Mouse (Mus musculus): Measurements from ENCODE around the gene Chmp2a.

- TF ChIP-seq CTCF (IDR thresholded peaks at IDR 0.05; ENCODE audit: control insufficient read depth, insufficient read depth, low read length): no peak
- no peak for TF ChIP-seq POLR2A (IDR thresholded peaks at IDR 0.05; ENCODE audit: borderline replicate concordance, control insufficient read depth, low read depth, low read length)
Observed at GRCm38 (mm10) chr7:13015217-13015616, 19.4 kb downstream of the Chmp2a start.

Data from bone marrow, adult 2 months (tissue).